1 mouse cellular context compared by ENCODE assay signal in genomic region chr15:94591356-94591755, GRCm38 (mm10).
TF ChIP-seq lines count a peak whose summit lies in the region.

No protein-coding gene starts in this region.

TF ChIP-seq in MEL, 35 proteins besides CTCF, POLR2A, EP300 and RAD21 (continued from another document):
- 0 out of 2 replicates have a peak, but pooled peaks have one; percentile 10 for TF ChIP-seq NELFE (IDR thresholded peaks at IDR 0.05; ENCODE audit: low read depth, low read length)
- TF ChIP-seq MAFK (IDR thresholded peaks at IDR 0.05; ENCODE audit: borderline replicate concordance, low read depth, low read length), result 0 out of 2 replicates have a peak, but pooled peaks have one; percentile 57
- TF ChIP-seq RCOR1 (IDR thresholded peaks at IDR 0.05; ENCODE audit: low read depth, low read length), result peak; percentile 16; the same call in 1 of the 2 replicates
- no peak for TF ChIP-seq MAX (IDR thresholded peaks at IDR 0.05; ENCODE audit: low read length)
- no peak for TF ChIP-seq SIN3A (IDR thresholded peaks at IDR 0.05; ENCODE audit: low read length)
- no peak for TF ChIP-seq HCFC1 (IDR thresholded peaks at IDR 0.05; ENCODE audit: low read depth, low read length)
- TF ChIP-seq CHD1 (IDR thresholded peaks at IDR 0.05; ENCODE audit: low read depth, low read length), result no peak
- TF ChIP-seq ZKSCAN1 (IDR thresholded peaks at IDR 0.05; ENCODE audit: low read depth, low read length), result no peak
- no peak for TF ChIP-seq MYB (IDR thresholded peaks at IDR 0.05; ENCODE audit: low read depth, low read length)
- TF ChIP-seq TCF12 (IDR thresholded peaks at IDR 0.05; ENCODE audit: low read depth, low read length), result no peak
- TF ChIP-seq USF1 (IDR thresholded peaks at IDR 0.05; ENCODE audit: low read depth, low read length), result no peak
- TF ChIP-seq E2F4 (IDR thresholded peaks at IDR 0.05; ENCODE audit: borderline replicate concordance, low read depth, low read length), result no peak
- TF ChIP-seq ETS1 (IDR thresholded peaks at IDR 0.05; ENCODE audit: low read depth, low read length), result peak; percentile 47; the same call in 1 of the 2 replicates
- no peak for TF ChIP-seq ZC3H11A (IDR thresholded peaks at IDR 0.05; ENCODE audit: low read depth, low read length)
- no peak for TF ChIP-seq NRF1 (IDR thresholded peaks at IDR 0.05; ENCODE audit: insufficient read depth, low read depth, low read length, poor library complexity, severe bottlenecking)
- no peak for TF ChIP-seq ELF1 (IDR thresholded peaks at IDR 0.05; ENCODE audit: low read depth, low read length)
- no peak for TF ChIP-seq TBP (IDR thresholded peaks at IDR 0.05; ENCODE audit: low read depth, low read length)
- no peak for TF ChIP-seq UBTF (IDR thresholded peaks at IDR 0.05; ENCODE audit: borderline replicate concordance, insufficient read depth, low read depth, low read length)
- TF ChIP-seq MYC (IDR thresholded peaks at IDR 0.05; ENCODE audit: low read depth, low read length), result no peak
- TF ChIP-seq POLR2AphosphoS2 (IDR thresholded peaks at IDR 0.05; ENCODE audit: low read length), result no peak
- no peak; the same call in 1 of the 2 replicates for TF ChIP-seq MXI1 (IDR thresholded peaks at IDR 0.05; ENCODE audit: low read depth, low read length)
- TF ChIP-seq POLR2AphosphoS5 (IDR thresholded peaks at IDR 0.05; ENCODE audit: borderline replicate concordance, low read depth, low read length), result no peak
- no peak for TF ChIP-seq MEF2A (IDR thresholded peaks at IDR 0.05; ENCODE audit: extremely low read depth, insufficient replicate concordance, low read depth, low read length, poor library complexity, severe bottlenecking)
- TF ChIP-seq BHLHE40 (IDR thresholded peaks at IDR 0.05; ENCODE audit: borderline replicate concordance, low read depth, low read length), result no peak
